Mouse (Mus musculus): ENCODE data around the gene Ap4m1. TPM values are rescaled to one million over a fixed set of nuclear protein-coding genes. Genes with fewer than 3 reads are reported as not detected.
A peak's percentile ranks its signal among the peaks of the same experiment; 100 is the strongest.

Gene Ap4m1
- polyA plus RNA-seq, 2 experiments, result 18.6 to 73.4 TPM

- TF ChIP-seq POLR2A (IDR thresholded peaks at IDR 0.05; ENCODE audit: borderline replicate concordance, extremely low read depth, insufficient read depth, insufficient read length), result no peak
- Histone ChIP-seq H3K4me1 (ENCODE audit: control insufficient read depth, insufficient read depth, low read length) (0 out of 2 replicates have a peak, but pooled peaks cover 4% of the 10 kb centered on the region), H3K4me3 (replicated peaks; ENCODE audit: low read length) (peak overlapping the region; percentile 69), H3K27me3 (ENCODE audit: control insufficient read depth, insufficient read depth, low read length) (no peaks in the 10 kb centered on the region), H3K4me2 (replicated peaks; ENCODE audit: low read depth, low read length, severe bottlenecking) (peak overlapping the region; percentile 56), H3K9ac (ENCODE audit: low read depth, low read length, severe bottlenecking) (peak overlapping the region; percentile 92; the same call in 1 of the 2 replicates), H3K36me3 (ENCODE audit: control insufficient read depth, insufficient read depth, low read length) (peaks cover 30% of the 10 kb centered on the region), H3K9me3 (ENCODE audit: control insufficient read depth, low read length) (no peaks in the 10 kb centered on the region), H3K27ac (replicated peaks; ENCODE audit: low read depth, low read length) (no peak overlapping the region)
- DNase-seq (ENCODE audit: low spot score), result no peak
- 89% methylated on average over 3 of the region's 3 CpGs for WGBS
- no peak for ATAC-seq (ENCODE audit: low FRiP score, low read depth)
These were observed 17.4 kb upstream of the Ap4m1 start for GRCm38 (mm10) chr5:138154390-138154789.

GRCm38 (mm10) chr5:138155443-138155976 lies 16.3 kb upstream of the Ap4m1 start, which contains the start of gene Zfp113:
Gene Zfp113 (minus strand): TSS chr5:138155744.
- Histone ChIP-seq H3K27ac (replicated peaks; ENCODE audit: low read depth, low read length) (peak within 1 kb of the TSS; percentile 88), H3K4me1 (ENCODE audit: control insufficient read depth, insufficient read depth, low read length) (0 out of 2 replicates have a peak, but pooled peaks cover 8% of the 10 kb centered on the region), H3K27me3 (ENCODE audit: control insufficient read depth, insufficient read depth, low read length) (no peaks in the 10 kb centered on the region), H3K4me3 (replicated peaks; ENCODE audit: low read length) (peak within 1 kb of the TSS; percentile 69), H3K9me3 (ENCODE audit: control insufficient read depth, low read length) (no peaks in the 10 kb centered on the region), H3K9ac (ENCODE audit: low read depth, low read length, severe bottlenecking) (peak within 1 kb of the TSS; percentile 92), H3K36me3 (ENCODE audit: control insufficient read depth, insufficient read depth, low read length) (peaks cover 25% of the 10 kb centered on the region), H3K4me2 (replicated peaks; ENCODE audit: low read depth, low read length, severe bottlenecking) (peak within 1 kb of the TSS; percentile 56)
- peak; percentile 95 for ATAC-seq (ENCODE audit: low FRiP score, low read depth)
- peak; percentile 71; the same call in 1 of the 2 replicates for TF ChIP-seq POLR2A (IDR thresholded peaks at IDR 0.05; ENCODE audit: borderline replicate concordance, extremely low read depth, insufficient read depth, insufficient read length)
- under 1% methylated on average over 31 of the region's 31 CpGs for WGBS
- peak; percentile 97 for DNase-seq (ENCODE audit: low spot score)

- H3K9ac ChIP-seq (ENCODE audit: low read depth, low read length, severe bottlenecking), result peak overlapping the region; percentile 85; the same call in 1 of the 2 replicates
- DNase-seq (ENCODE audit: low spot score) (no peak), ATAC-seq (ENCODE audit: low FRiP score, low read depth) (no peak)
- 0 out of 2 replicates have a peak, but pooled peaks cover 3% of the 10 kb centered on the region for H3K4me1 ChIP-seq (ENCODE audit: control insufficient read depth, insufficient read depth, low read length)
- H3K4me2 ChIP-seq (replicated peaks; ENCODE audit: low read depth, low read length, severe bottlenecking), result peak overlapping the region; percentile 67
- WGBS, result 66% methylated on average over 7 of the region's 7 CpGs
- no peaks in the 10 kb centered on the region for H3K9me3 ChIP-seq (ENCODE audit: control insufficient read depth, low read length)
- no peaks in the 10 kb centered on the region for H3K27me3 ChIP-seq (ENCODE audit: control insufficient read depth, insufficient read depth, low read length)
- H3K27ac ChIP-seq (replicated peaks; ENCODE audit: low read depth, low read length), result no peak overlapping the region
- H3K4me3 ChIP-seq (replicated peaks; ENCODE audit: low read length), result peak overlapping the region; percentile 75
- TF ChIP-seq POLR2A (IDR thresholded peaks at IDR 0.05; ENCODE audit: borderline replicate concordance, extremely low read depth, insufficient read depth, insufficient read length), result no peak
- H3K36me3 ChIP-seq (ENCODE audit: control insufficient read depth, insufficient read depth, low read length), result peaks cover 26% of the 10 kb centered on the region
These were observed 11.5 kb upstream of the Ap4m1 start for GRCm38 (mm10) chr5:138160224-138160762.

- 1% methylated on average over 41 of the region's 42 CpGs for whole genome bisulfite sequencing
- Histone ChIP-seq H3K4me1 (ENCODE audit: control insufficient read depth, insufficient read depth, low read length) (0 out of 2 replicates have a peak, but pooled peaks cover 3% of the 10 kb centered on the region), H3K27ac (replicated peaks; ENCODE audit: low read depth, low read length) (peak within 1 kb of the TSS; percentile 68), H3K27me3 (ENCODE audit: control insufficient read depth, insufficient read depth, low read length) (no peaks in the 10 kb centered on the region), H3K9ac (ENCODE audit: low read depth, low read length, severe bottlenecking) (peak within 1 kb of the TSS; percentile 85), H3K9me3 (ENCODE audit: control insufficient read depth, low read length) (no peaks in the 10 kb centered on the region), H3K36me3 (ENCODE audit: control insufficient read depth, insufficient read depth, low read length) (peaks cover 34% of the 10 kb centered on the region), H3K4me3 (replicated peaks; ENCODE audit: low read length) (peak within 1 kb of the TSS; percentile 75), H3K4me2 (replicated peaks; ENCODE audit: low read depth, low read length, severe bottlenecking) (peak within 1 kb of the TSS; percentile 67)
- ATAC-seq (ENCODE audit: low FRiP score, low read depth) (peak; percentile 94), DNase-seq (ENCODE audit: low spot score) (peak; percentile 93)
- peak; percentile 82; the same call in 1 of the 2 replicates for TF ChIP-seq POLR2A (IDR thresholded peaks at IDR 0.05; ENCODE audit: borderline replicate concordance, extremely low read depth, insufficient read depth, insufficient read length)
These were observed 10.7 kb upstream of the Ap4m1 start, which contains the start of gene Cops6 for GRCm38 (mm10) chr5:138160842-138161665. Gene Cops6 (plus strand): TSS chr5:138161071.

GRCm38 (mm10) chr5:138163046-138163445 lies 8.8 kb upstream of the Ap4m1 start:
- H3K4me2 ChIP-seq (replicated peaks; ENCODE audit: low read depth, low read length, severe bottlenecking), result no peak overlapping the region
- H3K9me3 ChIP-seq (ENCODE audit: control insufficient read depth, low read length), result no peaks in the 10 kb centered on the region
- no peaks in the 10 kb centered on the region for H3K27me3 ChIP-seq (ENCODE audit: control insufficient read depth, insufficient read depth, low read length)
- no peak overlapping the region for H3K27ac ChIP-seq (replicated peaks; ENCODE audit: low read depth, low read length)
- no peak overlapping the region for H3K9ac ChIP-seq (ENCODE audit: low read depth, low read length, severe bottlenecking)
- DNase-seq (ENCODE audit: low spot score) (no peak), ATAC-seq (ENCODE audit: low FRiP score, low read depth) (no peak)
- H3K4me3 ChIP-seq (replicated peaks; ENCODE audit: low read length), result no peak overlapping the region
- H3K4me1 ChIP-seq (ENCODE audit: control insufficient read depth, insufficient read depth, low read length), result 0 out of 2 replicates have a peak, but pooled peaks cover 3% of the 10 kb centered on the region
- 76% methylated on average over 6 of the region's 6 CpGs for WGBS
- TF ChIP-seq POLR2A (IDR thresholded peaks at IDR 0.05; ENCODE audit: borderline replicate concordance, extremely low read depth, insufficient read depth, insufficient read length), result no peak
- peaks cover 54% of the 10 kb centered on the region for H3K36me3 ChIP-seq (ENCODE audit: control insufficient read depth, insufficient read depth, low read length)

Data from limb, embryonic 14.5 days (tissue).